Mouse (Mus musculus): Measurements from ENCODE around the gene Zfp668. TPM values are rescaled to one million over a fixed set of nuclear protein-coding genes. Genes with fewer than 3 reads are reported as not detected.

The Zfp668 gene
- 1 to 10 TPM; 8.3 to 9.5 TPM for total RNA-seq (2021)
- long read RNA-seq, experiment 1, full-length matches to known transcripts = 8 of 11 reads
- long read RNA-seq, experiment 1, partial matches to known transcripts = 2 of 11 reads
- long read RNA-seq, experiment 1, other reads (novel, unspliced or antisense) = 1 of 11 reads
- long read RNA-seq, experiment 2, full-length matches to known transcripts = 5 of 15 reads
- long read RNA-seq, experiment 2, partial matches to known transcripts = 6 of 15 reads
- long read RNA-seq, experiment 2, other reads (novel, unspliced or antisense) = 4 of 15 reads

DNA sequence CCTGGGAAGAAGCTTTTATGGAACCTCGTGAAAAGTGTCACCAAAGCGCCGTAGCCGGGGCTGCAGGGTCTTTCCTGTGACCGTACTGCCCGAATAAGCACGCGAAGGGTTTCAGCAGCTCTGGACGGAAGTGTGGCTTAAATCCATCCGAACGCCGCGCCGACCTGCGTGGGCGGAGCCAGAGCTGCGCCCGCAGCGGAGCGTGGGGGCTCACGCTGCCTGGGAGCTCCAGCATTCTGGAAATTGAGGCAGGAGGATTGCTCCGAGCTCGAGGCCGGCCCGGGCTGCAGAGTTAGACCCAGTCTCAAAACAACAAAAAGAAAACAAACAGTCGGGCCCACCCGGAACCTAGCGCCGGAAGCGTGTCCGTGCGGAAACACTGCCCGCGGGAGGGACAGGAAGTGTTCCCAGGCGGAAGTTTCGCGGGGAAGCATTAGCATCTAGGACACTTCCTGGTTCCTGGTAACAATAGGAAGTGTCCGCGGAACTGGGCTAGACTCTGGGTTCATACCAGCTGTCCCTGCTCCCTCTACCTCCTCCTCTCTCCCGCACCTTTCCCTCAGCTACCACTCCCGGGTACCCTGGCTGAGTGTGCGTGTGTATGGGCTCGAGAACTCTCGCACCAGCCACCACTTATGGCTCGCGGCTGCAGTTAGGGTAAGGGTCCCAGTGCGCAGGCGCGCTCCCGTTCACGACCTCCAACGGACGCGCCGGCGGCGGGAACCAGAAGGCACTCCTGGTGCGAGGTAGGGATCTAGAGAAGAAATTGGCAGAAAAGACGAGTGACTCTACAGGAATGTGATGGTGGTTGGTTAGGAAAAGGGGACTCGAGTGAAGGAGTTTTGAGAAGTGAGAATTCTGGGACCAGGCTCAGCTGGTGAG, at the start of gene Zfp668:
Zfp668 (minus strand) TSS at position 362 of the 882 bp plus-strand sequence.
- DNase-seq (ENCODE audit: low spot score in 2 of 2) = peak; percentile 84 to 86

DNA sequence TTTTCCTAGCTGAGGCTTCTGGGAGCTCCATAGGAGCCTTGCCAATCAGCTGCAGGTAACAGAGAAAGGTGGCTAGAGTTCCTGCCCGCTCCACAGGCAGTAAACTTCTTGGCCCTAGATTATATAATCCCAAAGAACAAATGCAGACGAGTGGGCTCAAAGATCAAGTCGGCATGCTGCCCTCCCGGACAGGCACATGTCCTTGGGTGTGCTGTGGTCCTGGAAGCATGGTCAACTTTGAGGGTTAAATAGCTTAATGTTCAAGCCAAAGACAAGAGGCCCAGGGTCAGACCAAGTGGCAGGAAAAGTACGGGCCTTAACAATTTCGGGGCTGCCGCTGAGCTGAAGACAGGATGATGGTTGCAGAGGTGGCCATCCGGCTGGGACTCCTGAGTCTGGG, 49.4 kb upstream of the Zfp668 start:
- no peak for DNase-seq (ENCODE audit: low spot score in 2 of 2)

DNA sequence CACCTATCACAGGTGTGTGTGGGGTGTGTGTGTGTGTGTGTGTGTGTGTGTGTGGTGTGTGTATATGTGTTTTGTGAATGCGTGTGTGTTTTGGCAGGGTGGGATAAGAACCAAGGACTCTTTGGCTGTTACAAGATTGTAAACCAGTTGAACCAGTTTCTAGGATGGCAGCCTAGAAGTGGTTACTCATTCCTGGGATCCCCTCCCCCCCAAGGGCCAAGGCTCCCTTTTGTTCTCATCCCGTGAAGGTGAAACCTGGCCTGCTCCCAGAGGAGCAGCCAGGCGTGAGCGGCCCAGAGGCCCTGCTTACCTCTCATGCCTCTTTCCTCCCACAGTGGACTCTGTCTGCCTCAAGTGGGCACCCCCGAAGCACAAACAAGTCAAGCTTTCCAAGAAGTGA, 48.6 kb upstream of the Zfp668 start:
- DNase-seq (ENCODE audit: low spot score in 2 of 2) = no peak

DNA sequence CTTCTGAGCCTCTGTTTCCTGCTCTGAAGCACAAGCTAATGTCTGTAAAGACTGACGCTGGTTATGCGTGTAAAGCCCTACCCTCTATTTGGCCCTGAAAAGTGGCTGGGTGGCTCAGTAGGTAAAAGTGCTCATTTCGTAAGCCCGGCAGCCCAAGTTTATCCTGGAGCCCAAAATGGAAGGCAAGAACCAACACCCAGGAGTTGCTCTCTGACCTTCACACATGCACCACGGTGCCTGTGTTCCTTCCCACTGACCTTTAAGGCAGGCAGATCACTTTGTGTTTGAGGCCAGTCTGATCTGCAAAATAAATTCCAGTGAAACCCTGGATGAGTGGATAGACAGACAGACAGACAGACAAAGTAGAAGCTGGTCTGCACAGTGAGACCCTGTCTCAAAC, 47.1 kb upstream of the Zfp668 start:
- DNase-seq (ENCODE audit: low spot score in 2 of 2) = no peak

DNA sequence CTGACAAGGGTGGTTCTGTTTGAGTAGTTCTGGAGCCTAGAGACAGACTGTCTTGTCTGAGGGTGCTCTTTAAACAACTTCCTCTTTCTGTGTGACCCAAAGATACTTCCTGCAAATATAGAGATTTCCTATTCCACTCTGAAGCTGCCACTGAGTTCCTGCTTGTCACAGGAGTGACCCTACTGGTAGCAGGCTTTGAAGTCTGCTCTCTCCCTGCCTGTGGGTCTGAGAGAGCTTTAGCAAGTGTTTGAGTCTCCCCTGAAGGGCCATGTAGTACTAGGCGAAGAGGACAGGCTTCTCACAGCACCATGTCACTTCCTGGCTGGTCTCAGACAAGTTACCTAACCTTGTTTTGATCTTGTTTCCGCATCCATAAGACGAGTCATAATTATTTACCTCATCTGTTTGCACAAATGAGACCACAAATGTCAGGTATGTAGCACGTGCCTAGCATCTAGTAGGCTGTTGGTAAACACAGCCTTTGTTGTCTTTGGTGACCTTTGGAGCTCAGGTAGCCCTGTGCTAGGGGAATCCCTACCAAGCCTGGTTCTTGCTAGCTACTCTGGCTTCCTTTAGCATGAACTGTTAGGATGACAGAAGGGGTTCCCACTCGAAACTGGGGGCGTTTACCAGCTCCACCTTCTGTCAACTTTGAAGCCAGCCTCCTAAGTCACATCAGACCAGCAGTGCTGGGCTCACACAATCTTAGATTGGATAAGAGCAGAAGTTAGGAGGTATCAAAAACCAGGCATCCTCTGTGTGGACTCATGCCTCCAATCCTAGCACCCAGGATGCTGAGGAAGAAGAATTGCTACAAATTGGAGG, 46.0 kb upstream of the Zfp668 start:
- DNase-seq (ENCODE audit: low spot score in 2 of 2) = no peak

DNA sequence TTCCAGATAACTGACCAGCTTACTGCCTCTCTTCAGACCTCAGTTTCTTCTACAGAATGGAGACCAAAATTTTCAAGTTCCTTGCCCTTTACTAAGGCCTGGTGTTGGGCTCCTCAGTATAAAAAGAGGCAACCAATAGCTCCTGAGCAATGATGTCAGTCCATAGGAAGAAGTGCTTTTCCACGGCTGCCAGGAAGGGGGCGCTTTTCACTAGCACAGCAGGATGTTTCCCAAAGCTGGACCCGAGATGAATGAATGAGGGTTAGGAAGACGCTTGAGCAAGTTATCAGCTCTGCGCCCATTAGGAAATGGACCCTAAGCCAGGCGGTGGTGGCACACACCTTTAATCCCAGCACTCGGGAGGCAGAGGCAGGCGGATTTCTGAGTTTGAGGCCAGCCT, 44.9 kb upstream of the Zfp668 start:
- no peak for DNase-seq (ENCODE audit: low spot score in 2 of 2)

DNA sequence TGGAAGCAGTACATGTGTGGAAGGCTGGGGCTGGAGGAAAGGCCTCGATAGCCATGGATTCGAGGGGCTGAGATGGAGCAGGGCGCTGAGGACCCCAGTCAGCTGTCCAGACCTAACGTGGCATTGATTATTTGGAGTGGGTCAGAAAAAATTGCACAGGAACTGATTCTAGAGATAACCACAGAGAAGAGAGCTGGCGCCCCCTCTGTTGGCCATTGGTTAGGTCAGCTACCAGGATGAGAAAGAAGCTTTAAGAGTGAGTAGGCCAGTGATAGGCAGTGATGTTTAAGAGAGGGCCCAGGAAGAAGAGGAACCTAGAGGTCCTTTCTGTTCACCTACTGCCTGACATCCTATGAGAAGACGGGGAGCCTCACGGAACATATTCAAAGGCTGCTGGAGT, 42.7 kb upstream of the Zfp668 start:
- DNase-seq (ENCODE audit: low spot score in 2 of 2) = no peak

DNA sequence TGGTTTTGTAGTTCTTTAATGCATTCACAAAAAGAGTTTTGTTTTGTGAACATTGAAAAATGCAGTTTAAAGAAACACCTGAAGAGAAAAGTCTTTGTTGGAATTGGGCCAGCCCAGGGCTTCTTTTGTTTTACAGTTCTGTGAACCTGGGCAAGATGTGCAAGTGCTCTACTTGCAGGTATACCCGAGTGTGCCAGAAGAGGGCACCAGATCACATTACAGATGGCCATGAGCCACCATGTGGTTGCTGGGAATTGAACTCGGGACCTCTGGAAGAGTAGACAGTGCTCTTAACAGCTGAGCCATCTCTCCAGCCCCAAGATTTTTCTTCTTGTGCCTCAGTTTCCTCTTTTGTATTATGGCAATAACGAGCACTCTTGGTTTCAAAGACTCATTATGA, 41.6 kb upstream of the Zfp668 start:
- DNase-seq (ENCODE audit: low spot score in 2 of 2) = no peak

DNA sequence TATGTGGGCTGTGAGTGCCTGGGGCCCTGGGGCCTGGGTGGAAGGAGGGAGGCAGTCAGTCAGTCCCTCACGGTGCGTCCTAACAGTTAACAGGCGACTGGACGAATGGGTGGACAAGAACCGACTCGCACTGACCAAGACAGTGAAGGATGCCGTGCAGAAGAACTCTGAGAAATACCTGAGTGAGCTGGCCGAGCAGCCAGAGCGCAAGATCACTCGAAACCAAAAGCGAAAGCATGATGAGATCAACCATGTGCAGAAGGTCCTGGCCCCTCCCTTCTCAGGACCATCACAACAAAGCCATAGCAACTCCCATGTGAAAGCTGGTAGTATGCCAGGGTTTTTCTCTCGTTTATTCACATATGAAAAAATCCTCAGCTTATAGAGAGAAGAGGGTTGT, 38.7 kb upstream of the Zfp668 start:
- DNase-seq (ENCODE audit: low spot score in 2 of 2) = no peak

DNA sequence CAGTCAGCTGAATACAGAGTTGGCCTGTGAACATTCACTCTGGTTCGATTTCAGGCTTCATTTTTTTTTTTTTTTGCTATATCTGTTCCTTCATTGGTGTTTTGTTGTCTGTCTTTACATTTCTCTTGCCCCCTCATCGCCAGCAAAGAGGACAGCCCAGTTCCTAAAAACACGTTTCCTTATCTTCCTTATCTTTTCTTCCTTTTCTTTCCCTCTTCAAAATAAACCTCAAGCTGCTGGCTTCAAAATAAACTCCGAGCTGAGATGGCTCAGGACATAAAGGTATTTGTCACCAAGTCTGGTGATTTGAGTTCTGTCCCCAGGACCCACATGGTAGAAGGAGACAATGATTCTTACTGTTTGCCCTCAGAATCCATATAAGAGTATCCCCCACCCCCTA, 36.3 kb upstream of the Zfp668 start:
- no peak for DNase-seq (ENCODE audit: low spot score in 2 of 2)

DNA sequence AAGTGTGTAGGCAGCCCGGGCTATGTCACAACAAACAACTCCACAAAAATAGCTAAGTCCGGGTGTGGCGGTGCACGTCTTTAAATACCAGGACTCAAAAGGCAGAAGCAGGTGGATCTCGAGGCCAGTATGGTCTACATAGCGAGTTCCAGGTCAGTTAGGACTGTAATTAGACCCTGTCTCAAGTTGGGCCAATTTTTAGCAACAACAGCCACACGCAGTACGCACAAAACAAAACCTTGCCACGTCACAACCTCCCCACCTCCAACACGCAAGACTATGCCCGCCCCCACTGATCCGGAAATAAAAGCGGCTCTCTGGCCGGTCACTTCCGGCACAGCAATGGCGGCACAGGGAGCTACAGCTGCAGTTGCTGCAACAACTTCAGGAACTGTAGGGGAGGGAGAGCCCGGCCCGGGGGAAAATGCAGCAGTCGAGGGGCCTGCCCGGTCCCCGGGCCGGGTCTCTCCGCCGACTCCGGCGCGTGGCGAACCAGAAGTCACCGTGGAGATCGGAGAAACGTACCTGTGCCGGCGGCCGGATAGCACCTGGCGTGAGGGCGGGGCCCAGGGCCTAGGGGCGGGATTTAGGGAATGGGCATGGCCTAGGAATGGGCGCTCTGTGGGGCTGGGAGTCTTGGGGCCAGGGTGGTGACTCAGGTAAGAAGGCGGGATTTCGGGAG, 35.7 kb upstream of the Zfp668 start, which contains the start of gene Kat8:
Kat8 (plus strand) TSS at position 327 of the 682 bp plus-strand sequence.
- DNase-seq (ENCODE audit: low spot score in 2 of 2) = peak; percentile 74 to 76

DNA sequence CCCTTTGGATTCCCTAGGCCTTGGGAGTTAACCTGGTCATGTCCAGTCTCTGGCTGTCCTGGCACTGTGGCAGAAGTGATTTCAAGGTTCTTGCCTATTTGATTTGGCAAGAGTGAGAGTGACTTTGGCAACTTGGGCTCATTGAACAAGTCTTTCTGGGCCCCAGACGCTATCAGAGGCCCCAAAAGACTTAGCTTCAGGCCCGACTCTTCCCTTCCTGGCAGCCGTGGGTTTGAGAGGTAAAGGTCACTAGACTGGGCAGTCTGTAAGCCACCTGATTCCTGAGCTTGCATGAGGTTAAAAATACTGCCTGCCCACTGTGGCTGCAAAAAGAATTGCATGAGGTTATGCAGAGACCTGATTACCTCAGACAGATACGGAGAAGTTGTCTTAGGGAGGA, 32.0 kb upstream of the Zfp668 start:
- DNase-seq (ENCODE audit: low spot score in 2 of 2) = no peak

DNA sequence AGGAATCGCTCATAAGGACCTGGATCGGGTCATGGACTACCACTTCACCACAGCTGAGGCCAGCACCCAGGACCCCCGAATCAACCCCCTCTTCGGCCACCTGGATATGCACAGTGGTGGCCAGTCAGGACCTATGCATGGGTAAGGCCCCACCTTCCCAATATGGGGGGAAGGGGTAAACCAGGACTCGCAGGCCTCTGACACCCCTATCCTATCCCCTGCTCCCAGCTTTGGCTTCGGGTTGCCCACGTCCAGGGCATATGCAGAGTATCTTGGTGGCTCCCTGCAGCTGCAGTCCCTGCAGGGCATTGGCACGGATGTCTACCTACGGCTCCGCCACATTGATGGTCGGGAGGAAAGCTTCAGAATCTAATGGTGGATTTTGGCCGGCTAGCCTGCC, 31.3 kb upstream of the Zfp668 start:
- DNase-seq (ENCODE audit: low spot score in 2 of 2) = no peak

DNA sequence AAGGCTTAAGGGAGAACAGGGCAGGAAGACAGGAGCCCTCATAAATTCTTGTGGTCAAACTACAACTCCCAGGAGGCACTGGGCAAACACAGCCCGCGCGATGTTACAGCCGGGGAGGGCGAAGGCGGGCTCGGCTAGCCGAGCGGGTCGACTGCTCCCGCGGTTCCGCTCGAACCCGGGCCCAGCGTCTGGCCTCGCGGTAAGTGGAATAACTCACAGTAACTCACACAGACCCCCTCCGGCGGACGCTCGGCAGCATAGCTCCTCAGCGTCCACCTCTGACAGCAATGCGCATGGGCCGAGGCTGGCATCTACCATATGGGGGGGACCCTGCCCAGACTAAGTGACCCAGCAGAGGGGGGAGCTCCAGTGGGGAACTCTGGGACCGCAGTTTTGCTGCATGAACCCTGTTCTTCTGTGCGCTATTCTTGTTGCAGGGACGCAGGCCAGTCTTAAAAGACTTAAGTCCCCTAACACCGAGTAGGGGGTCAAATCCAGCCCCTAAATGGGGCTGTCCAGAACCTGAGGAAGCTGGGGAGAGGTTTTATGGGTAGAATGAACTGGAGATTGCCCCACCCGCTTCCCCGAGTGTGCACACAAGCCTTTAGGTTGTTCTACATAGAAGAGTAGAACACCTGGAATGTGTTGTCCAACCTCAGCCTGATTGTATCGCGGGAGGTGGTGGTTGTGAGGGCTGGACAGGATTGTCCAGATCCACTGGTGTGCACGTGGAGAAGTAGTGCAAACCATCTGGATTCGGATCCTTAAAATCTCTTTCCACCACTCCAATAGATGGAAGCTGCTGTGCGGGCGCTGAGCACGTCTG, 27.6 kb upstream of the Zfp668 start, which contains the start of gene Bckdk:
Bckdk (plus strand) TSS at position 112 of the 826 bp plus-strand sequence.
- DNase-seq (ENCODE audit: low spot score in 2 of 2) = peak; percentile 70

DNA sequence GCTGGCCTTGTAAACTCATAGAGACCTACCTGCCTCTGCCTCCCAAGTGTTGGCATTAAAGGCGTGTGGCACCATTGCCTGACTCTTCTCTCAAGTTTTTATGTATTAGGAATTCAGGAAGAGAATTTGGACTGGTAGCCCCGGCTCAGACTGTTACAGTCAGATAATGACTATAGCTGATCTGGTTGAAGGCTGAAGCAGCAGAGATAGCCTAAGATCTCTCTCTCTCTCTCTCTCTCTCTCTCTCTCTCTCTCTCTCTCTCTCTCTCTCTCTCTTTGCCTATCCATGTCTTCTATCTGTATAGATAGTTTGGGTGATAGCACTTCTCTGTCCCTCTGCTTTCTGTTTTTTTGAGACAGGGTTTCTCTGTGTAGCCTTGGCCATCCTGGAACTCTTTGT, 25.1 kb upstream of the Zfp668 start:
- no peak for DNase-seq (ENCODE audit: low spot score in 2 of 2)

DNA sequence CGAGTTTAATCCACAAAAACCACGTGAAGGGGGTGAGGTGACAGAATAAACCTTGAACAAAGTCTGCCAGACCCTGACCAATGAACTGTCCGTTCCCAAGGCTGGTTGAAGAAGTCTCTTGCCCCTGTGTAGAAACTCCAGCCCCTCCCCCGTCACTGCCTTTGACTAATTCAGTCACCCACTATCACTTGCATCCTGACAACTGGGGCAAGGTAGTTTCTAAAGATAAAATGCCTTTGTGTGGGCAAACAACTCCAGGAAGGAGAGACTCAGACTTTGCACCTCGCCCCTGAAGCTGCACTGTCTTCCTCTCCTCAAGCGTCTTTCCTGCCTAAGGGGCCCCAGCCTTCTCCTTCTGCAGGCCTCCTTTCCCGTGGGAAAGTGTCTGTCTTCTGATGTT, 23.4 kb upstream of the Zfp668 start:
- DNase-seq (ENCODE audit: low spot score in 2 of 2) = no peak

DNA sequence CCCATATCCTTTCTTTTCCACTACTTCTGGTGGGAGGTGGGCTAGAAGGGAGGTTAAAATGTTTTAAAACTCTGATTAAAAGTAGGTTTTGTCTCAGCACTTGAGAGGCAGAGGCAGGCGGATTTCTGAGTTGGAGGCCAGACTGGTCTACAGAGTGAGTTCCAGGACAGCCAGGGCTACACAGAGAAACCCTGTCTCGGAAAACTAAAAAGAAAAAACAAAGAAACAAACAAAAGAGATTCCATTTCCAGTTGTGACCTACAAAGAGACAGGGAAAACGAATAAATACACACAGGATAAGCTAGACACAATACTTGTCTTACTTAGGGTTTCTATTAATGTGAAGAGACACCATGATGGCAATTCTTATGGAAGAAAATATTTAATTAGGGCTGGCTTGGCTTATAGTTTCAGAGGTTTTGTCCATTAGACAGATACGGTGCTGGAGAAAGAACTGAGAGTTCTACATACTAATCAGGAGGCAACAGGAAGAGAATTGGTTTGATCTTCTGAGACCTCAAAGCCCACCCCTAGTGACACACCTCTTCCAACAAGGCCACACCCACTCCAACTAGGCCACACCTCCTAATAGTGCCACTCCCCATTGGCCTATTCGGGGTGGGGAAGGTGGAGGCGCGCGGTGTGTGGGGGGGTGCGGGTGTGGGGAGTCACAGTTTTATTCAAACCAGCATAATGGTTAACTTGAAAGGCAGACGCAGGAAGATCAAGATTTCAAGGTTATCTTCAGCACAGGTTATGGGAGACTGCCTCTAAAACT, 21.7 kb upstream of the Zfp668 start:
- no peak for DNase-seq (ENCODE audit: low spot score in 2 of 2)

DNA sequence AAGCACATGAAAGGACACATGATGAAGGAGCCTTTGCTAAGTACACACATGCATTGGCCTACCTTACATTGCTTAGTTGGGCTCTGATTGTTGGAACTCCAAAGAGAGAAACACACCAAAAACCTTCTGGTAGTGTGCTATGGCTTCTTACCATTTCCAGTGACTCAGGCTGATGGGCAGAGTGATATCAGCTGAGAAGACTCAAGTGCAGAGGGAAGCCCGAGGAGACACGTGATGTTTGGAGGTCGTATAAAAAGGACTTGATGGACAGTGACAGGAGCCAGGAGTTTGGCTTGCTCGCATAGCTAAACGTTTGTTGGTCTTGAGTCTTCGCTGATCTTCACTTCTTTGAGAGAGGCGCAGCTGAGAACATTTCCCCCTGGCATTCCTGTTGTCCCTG, 20.9 kb upstream of the Zfp668 start:
- no peak for DNase-seq (ENCODE audit: low spot score in 2 of 2)

DNA sequence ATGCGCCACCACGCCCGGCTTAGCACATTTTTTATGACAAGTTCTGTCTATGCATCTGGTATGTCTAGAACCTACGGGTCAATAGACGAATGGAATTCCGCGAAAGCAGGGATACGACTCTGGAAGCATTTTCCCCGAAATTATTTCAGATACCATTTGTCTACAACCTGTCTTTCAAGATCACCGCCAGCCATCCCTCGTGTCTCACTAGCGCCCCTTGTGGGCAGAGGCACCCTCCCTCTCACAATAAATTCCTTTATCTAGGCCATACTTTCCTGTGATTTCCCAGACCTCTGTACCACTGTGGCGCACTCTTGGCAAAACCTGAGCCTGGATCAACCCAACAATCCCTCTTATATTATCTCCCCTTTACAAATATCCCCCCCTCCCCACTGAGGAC, 19.8 kb upstream of the Zfp668 start:
- peak; percentile 27 to 58 for DNase-seq (ENCODE audit: low spot score in 2 of 2)

All from adrenal gland, adult 18-20 months (tissue).